Mouse (Mus musculus) fibroblast of lung, adult 2 months (primary cell): ENCODE measurements around the gene Dscaml1.

Experiments used
- DNase-seq: peaks from one replicate; pipeline ENCODE4 v3.0.0-alpha.2; 2011; ENCODE audit warnings: low read depth

Dscaml1 gene

DNA sequence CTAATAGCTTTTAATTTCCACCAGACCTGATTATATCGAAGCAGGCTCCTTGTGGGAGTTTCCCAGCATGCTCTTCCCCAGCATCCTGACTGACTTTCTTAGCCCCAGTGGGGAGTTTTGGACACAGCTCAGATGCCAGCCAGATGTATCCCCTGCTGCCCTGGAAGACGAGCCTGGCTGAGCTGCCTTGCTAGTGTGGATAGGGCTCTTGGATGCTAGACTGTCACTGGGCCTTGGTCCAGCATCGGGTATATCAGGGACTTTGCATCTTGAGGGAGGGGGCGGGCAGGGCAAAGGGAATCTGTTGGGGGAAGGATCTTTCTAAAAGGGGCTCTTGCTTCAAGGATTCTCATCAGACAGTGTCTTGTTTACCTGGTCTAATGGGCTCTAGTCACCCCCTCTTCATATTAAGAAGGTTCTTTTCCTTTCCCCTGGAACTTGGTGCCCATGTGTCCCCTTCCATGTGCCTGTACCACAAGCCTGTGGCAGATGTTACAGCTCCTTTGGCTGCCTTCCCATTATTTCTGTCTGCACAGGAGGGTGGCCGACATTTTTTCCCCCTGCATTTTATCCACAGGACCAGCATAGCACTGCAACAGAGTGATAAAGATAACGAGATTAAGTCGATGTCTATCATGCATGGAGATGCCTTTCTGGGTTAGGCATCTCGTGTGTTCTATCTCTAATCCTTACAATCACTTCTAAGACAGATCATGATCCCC, 28.6 kb downstream of the Dscaml1 start:
- no peak for DNase-seq

DNA sequence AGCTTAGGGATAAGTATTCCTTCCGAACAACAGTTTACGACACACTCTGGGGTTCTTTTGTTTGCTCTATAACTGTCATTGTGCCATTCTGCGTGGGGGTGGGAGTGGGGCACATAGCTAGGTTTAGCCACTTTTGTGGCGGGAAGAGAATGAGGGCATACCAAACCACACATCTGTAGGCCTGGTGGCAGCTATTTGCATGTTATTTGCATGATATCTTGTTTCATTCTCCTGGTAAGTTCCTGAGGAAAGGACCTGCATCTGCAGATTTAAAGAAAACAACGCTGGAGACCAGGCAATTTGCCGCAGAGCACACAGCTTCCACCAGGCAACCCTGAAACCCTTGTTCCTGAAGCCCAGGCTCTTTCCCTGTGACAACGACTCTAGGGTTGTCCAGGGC, 30.8 kb downstream of the Dscaml1 start:
- DNase-seq: no peak

DNA sequence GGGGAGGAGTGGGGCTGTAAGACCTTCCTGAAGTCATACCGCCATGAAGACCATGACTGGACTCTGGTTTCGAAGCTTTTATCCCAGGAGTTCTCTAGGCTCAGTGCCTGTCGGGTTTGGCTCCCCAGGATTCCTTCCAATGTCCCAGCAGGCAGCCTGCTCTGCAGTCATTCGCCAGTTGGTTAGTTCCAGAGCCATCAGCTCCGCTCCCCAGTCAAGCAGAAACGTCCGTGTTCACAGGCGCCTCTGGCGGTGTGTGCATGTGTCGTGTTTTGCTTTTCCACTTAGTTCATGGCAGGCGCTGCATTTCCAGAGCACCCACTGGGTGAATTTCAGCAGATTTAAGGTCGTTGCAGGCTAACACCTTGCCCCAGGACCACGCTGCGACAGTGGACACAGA, 31.9 kb downstream of the Dscaml1 start:
- no peak for DNase-seq

DNA sequence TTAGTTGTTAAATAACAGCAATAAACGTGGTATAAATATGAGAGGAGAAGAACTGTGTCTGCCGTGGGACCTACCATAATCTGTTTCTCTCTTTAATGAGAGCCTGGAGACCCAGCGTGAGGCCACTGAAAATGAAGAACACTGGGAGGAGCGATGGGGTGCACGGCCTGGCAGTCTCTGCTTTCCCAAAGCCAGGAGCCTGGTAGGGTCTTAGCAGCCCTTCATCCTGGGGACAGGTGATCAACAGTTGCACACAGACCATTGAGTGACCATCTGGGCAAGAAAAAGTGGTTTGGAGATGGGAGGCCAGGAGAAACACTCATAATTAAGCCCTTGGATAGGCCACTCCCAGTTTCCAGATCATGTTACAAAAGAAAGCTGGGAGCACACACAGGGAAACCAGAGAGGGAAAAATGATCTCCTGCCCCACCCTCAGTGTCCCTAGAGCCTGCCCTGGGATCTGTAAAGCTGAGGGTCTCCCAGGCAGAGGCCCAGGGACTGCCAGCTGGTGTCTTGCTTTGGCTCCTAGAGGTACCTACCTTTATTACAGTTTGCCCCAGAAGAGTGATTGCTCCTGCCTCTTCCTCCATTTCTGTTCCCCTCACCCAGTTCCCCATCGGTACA, 39.1 kb downstream of the Dscaml1 start:
- DNase-seq: no peak

DNA sequence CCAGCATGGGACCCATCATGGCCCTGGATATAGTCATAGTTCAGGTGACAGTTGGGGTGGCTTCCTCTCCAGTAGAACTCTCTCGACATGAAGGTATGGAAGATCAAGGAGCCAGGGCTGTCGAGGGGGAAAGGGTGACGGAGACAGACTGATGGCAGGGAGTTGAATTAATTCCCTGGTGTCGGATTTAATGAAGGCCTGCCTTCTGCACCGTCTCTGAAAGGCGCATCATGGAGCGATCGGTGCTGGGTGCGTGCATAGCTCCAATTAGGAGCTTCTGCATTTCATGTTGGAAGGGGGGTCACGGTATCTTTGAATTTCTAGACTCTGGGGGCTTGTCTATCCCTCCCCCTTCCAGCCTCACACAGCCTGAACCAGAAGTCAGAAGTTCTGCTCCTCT, 41.8 kb downstream of the Dscaml1 start:
- DNase-seq: no peak

DNA sequence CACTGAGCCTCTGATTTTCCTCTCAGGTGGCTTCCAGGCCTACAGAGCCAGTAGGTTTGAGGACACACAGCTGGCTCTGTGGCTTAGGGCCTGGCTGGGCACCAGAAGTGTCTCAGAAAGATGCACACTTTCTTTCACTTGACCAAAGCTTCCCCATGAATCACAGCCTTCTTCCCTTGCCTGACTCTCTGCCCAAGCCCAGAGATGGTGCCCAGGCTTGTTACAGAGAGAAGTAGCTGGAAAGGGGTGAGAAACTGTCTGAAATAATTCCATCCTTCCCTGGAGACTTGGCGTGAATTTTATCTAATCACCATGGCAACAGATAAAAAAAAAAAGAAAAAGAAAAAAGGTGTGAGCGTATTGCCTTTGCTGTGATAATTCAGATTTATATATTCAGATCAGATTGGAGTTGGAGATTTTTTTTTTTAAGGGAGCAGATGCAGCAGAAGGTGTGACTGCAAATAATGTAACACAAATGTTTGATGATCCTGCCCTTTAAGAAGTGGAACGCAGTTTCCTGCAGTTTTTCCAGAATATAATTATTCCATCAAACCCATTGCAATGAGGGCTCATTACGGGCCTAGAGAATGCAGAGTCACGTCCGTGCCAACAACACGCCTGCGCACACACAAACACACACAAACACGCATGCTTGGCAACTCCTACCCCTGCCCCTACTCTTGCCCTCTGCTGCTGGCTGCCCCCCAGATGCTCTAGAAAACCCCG, 44.5 kb downstream of the Dscaml1 start:
- DNase-seq: no peak

DNA sequence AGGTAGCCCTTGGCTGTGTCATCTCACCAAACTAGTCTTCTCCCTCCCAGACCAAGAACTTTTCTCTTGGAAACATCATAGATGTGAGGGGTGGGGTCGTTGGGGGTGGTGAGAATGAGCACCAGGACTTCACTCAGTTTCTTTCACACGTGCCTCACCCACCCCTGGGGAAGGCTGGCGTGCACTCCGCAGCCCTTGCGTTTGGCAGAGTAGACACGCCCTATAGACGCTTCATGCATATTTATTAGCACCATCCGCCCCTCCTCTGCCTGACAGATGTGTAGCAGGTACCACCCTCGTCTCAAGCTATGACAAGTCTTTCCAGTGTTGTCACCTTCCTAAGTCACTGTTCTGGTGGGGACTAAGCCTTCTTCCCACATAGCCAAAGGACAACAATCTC, 45.3 kb downstream of the Dscaml1 start:
- no peak for DNase-seq

DNA sequence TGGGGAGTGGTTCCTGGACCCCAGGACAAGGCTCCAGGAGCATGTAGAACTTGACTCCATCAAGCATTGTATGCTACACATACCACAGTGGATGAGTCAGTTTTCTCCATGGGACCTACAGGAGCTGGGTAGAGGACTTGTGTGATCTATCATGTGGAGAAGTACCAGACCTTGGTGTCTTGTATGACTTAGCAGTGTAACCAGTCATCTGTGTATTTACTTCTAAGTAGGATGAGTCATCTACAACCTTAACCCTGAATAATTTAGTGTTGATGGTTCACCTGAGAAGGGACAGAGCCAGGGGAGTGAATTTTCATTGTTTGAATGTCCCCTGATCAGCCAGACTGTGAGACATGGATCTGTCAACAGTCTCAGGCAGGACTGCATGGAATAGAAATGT, 48.4 kb downstream of the Dscaml1 start:
- DNase-seq: no peak

DNA sequence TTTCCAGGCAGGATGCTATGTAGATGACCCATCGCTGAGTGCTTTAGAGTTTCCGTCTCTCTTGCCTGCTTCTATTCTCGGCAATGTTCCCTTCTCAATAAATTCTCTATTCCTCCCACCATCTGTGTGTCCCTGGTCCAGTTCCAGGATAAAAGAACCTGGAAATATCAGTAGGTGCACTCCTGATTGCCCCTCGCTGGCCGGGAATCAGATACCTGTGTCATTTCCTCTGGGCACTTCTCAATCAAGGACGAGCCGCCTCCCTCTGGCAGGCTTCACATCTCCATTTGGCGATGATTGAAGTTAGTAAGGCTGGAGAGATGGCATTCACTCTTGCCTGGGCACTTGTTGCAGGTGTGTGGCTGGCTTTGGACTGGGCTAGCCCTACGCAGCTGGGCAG, 54.5 kb downstream of the Dscaml1 start:
- no peak for DNase-seq

DNA sequence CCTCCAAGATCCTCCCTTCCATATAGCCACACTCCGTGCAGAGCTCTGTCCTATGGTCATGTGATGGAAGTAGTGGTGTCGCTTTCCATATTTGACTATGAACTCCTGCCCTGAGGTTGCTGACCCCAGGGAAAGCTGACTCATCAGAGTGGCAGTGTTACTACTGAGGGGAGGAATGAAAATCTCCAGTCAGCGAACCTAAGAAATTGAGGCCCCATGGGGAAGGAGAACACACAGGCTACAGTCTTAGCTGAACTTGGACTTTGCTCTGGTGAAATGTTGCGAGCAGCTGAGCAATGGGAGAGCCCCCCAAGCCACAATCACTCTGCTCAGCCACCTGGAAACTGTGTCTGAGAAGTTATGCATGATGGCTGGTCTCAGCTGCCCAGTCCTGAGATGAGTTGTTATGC, 60.2 kb downstream of the Dscaml1 start:
- no peak for DNase-seq

DNA sequence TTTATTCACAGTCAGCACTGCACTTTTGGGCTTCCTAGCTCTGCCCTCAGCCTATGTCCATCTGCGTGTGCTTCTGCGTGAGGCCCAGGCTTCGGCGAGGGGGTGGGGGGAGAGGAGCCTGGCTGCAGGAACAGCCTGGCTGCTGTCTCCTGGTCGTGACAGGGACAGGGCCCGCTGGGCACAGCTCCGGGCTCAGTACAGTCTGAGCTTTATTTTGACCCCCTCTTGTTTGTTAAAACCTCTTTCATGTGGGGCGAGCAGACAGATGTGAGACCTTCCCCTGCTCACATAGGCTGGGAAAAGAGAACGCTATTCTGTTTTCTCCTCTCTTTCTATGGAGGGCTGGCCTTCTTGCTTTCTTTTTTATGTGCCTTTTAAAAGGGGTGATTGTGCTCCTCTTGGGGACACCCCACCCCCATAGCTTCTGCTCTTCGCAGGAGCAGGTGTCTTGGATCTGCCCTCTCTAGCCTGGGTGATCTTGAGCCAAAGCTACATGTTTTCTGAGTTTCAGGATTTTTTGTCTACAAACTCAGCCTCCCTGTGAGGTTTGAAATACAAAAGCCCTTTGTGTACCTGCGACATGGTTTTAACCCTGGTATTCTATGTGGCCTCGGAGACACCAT, 60.9 kb downstream of the Dscaml1 start:
- no peak for DNase-seq

DNA sequence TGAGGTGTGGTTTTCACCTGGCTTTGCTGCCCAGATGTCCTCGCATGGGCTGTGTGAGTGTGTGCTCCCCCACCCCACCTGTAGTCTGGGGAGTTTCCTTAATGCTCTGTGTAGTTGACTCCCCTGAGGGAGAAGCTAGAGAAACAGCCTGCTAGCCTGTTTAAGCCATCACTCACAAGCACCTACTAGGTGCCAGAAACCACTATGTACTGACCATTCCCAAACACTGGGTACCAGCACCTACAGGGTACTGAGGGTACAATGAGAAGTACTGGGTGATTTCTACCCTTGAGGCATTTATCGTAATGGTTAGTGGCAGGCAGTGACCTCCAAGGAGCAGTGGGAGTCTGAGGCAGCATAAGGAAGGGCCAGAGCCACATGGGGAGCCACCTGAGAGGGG, 64.5 kb downstream of the Dscaml1 start:
- DNase-seq: no peak

DNA sequence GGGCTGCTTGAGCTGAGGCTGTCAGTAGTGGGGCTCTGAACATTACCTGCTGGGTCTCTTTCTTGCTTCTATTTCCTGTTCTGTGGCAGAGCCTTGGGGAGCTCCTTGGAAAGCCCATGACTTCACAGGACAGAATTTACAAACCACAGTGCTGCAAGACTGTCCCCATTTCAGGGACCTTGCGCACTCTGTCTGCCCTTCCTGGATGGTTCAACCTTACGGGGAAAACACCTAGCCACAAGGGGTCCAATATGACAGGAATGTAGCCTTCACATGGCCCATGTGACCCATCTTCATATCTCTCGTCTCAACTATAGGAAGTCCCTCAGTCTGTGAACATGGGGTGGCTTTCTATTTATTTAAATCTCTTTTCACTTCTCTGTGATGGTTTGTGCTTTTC, 68.5 kb downstream of the Dscaml1 start:
- no peak for DNase-seq

DNA sequence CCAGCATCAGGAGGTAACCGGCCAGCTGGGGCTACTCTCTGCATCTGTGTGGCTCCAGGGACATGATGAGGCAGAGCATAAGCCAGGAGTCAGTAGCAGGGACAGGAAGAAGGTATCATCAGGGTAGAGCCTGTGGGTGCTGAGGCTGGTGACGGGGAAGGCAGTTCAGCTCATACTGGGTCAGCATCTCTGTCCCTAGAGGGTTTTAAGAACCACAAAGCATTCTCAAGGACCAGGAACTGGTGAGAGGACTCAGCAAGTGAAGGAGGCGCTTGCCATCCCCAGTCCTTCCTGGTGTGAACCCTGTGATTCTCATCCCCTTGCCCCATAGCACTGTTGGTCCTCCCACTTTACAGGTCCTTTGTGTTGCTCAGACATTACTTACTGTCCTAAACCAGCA, 69.9 kb downstream of the Dscaml1 start:
- DNase-seq: no peak

DNA sequence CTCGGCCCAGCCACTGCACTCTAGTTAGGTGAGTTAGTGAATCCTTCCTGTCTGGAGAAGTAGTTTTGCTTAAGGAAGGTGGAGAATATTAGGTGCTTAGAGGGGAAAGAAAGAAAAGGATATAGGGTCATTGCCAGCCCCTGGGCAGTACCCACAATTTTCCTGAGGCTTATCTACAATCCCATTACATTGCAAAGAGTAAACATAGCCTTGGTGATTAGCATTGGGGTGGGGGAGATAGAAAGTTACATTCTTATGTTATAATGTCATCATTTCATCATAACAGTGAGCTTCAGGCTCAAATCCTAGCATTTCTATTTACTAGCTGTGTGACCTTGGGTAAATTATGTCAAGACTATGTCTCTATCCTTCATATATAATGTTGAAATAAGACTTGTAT, 70.5 kb downstream of the Dscaml1 start:
- DNase-seq: no peak

DNA sequence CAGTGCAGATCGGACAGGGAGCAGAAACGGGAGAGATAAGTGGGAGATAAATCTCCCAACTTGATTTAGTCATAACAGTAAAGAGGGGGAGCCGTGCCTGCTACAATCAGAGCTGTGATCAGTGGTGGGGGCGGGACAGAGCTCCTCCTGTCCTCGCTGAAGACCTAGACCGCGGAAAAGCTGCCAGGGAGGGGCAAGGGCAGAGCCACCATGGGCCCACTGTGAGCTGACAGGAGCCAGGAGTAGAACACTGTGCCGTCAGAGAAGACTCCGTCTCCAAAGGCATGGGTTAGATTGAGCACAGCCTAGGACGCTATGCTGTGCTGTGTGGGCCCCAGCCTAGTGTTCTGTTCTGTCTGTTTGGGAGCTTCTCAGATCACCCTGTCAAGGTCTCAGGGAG, 72.8 kb downstream of the Dscaml1 start:
- DNase-seq: no peak

DNA sequence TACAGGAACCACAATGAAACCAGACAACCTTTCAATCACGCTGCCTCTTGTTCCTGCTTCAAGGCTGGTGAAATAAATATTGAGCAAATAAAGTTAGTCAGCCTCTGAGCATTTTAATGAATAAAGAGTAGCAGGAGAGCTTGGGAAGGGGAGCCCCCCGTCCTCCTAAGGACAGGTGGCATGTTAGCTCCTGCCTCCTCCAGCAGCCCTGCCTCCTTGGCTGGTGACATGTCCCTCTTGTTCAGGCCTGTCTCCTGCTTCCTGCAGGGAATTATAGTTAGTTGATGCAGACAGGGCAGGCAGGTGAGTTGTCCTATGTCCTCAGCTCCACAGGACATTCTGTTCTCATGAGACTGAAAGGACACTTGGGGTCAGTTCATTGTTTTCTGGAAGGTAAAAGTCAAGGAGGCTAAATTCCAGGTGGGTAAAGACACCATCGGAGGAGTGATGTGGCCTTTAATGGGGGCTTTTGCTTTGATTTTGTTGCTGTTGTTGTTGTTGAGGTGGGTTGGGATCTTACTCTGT, 73.7 kb downstream of the Dscaml1 start:
- no peak for DNase-seq

DNA sequence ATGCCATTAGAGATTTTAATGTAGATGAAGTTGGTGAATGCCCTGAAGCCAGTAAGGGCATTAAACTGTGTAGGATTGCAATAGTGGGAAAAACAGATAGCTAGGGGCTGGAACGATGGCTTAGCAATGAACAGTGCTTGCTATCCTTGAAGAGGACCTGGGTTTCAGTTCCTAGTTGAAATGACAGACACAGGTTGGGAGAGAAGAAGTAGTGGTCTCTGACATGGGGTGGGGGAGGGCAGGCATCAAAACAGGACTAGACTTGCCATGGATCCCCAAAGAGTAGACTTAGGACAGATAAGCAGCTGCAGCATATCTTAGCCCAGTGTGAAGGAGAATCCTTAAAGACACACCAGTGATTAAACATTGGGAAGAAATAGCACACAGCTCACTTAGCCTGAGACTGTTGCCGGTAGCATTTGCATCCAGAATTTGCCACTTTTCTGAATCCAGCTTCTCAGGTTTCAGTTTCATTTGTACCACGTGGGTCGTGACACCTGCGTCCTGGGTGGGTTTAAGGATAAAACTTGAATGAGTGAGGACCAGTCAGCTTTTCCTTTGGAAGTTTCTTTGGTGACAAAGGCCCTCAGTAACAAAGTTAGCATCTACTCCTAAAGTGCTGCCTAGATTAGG, 75.0 kb downstream of the Dscaml1 start:
- no peak for DNase-seq

DNA sequence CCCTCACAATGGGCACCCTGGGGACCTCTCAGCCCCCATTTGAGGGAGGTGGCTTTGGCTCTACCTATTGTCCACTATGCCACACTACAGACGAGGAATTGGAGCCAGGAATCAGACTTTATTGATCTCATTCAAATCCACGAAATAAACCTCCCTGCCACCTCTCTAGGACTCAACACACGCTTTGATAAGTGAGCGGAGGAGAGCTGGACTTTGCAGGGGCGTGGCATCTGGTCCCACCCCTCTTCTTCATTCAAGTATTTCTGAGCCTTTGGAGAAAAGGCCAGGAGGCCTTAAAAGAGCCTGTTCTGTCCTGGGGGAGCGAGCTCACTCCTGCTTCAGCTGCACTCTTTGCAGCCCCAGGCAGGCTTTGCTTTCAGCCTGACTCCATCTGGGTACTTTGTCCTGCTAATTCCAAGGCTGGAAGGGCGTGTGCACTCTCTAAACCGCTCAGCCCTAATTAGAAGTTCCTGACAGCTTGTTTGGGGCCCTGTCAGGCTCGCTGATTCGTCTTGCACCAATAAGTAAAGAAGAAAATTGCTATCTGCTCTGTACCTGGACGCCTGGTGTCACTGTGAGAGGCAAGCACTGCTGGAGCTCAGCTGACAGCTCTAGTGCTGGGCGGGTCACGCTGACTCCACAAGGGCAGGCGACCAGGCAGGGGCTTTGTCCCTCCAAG, 75.7 kb downstream of the Dscaml1 start:
- no peak for DNase-seq

DNA sequence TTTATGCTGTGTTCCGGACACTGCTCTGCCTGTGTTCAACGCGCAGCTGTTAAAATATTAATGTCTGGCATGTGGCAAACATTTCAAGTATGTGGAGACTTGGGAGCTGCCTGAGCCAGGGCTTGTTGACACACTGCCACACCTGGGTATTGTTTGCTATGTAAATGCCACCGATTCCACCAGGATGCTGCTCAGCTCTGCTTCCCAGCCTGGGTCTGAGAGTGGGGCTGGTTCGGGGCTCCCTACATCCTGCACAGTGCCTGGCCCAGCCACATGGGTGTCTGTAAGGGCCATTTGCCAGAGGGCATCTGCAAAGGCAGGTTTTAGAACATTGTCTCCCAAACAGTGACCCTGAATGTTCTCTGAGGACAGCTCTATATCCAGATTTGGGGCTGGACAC, 78.5 kb downstream of the Dscaml1 start:
- DNase-seq: no peak

DNA sequence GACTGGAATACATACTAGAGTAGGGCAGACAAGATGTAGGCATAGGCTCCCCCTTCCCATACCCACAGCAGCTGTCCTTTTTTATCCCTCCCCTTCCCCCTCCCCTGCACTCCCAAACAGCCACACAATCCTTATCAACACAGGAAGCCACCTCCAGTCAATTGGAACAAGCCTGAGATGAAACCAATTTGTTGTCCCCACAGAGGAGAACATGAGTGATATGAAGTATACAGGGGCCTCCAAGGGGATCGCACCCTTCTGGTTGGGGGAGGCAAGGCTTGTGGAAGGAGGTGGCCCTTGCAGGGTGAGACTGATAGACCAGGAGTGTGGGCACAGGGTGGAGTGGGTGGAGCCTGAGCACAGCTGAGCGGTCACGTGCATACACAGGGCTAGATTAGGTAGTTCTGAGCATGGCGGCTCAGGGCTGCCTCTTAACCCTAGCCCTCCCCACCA, 79.1 kb downstream of the Dscaml1 start:
- DNase-seq: no peak

DNA sequence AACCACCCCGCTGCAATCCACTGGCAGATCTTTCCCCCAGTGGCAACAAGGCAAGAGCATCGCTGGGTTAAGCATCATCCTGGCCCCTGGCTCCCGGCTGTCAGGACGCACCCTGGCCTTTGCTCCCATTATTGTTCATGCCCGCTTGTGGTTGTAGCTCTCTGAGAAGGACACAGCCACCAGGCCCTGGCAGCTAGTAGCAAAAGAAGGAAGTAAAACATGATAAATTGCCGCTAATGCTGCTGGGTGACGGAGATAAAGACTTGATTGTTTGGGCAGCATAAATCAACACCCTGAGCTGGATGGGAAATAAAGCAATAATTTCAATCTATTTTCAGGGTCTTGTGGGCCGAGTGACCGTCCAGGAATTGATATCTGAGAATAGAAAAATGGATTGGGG, 81.1 kb downstream of the Dscaml1 start:
- DNase-seq: no peak
